In genomic region chrX:20663444-20663790, GRCm38 (mm10) we compare ENCODE assay signal across 8 mouse cellular contexts. TPM values are rescaled to one million over a fixed set of nuclear protein-coding genes. Genes with fewer than 3 reads are reported as not detected.
DNase-seq lines count a peak whose midpoint lies in the region; ATAC-seq and TF ChIP-seq lines count a peak whose summit lies in the region.

No protein-coding gene starts in this region.

- peak; percentile 29 for DNase-seq in kidney, adult 18-20 months
- DNase-seq in kidney, postnatal 4 days, result no peak
- DNase-seq in Muller cell, postnatal 12 days (ENCODE audit: inconsistent ontology term), result peak; percentile 5
- DNase-seq in forebrain, embryonic 11.5 days (ENCODE audit: low spot score), result no peak
- peak; percentile 16 for DNase-seq in kidney, postnatal 14 days
- DNase-seq in midbrain, postnatal 0 days (ENCODE audit: low spot score), result no peak
- DNase-seq in thymus, postnatal 14 days, result no peak
- no peak for DNase-seq in spleen, adult 18-20 months

- H3K4me3 ChIP-seq in forebrain, embryonic 11.5 days (ENCODE audit: low read depth, low read length), result peak overlapping the region; percentile 56
- H3K4me3 ChIP-seq in midbrain, postnatal 0 days (ENCODE audit: low read depth, low read length), result peak overlapping the region; percentile 56

- no peaks in the 10 kb centered on the region for H3K4me1 ChIP-seq in forebrain, embryonic 11.5 days (replicated peaks; ENCODE audit: control insufficient read depth, insufficient read depth, low read length)
- no peaks in the 10 kb centered on the region for H3K4me1 ChIP-seq in midbrain, postnatal 0 days (ENCODE audit: insufficient read depth, low read length)

- H3K36me3 ChIP-seq in forebrain, embryonic 11.5 days (ENCODE audit: control insufficient read depth, insufficient read depth, low read length), result no peaks in the 10 kb centered on the region
- H3K36me3 ChIP-seq in midbrain, postnatal 0 days (ENCODE audit: insufficient read depth, low read length), result peaks cover 2% of the 10 kb centered on the region; the same call in 1 of the 2 replicates

- peak overlapping the region; percentile 57 for H3K4me2 ChIP-seq in forebrain, embryonic 11.5 days (ENCODE audit: low read depth, low read length, severe bottlenecking)
- peak overlapping the region; percentile 44 for H3K4me2 ChIP-seq in midbrain, postnatal 0 days (ENCODE audit: low read depth, low read length, poor library complexity, severe bottlenecking)

- ATAC-seq in forebrain, embryonic 11.5 days (replicated peaks; ENCODE audit: low FRiP score), result no peak
- 0 out of 2 replicates have a peak, but pooled peaks have one; percentile 4 for ATAC-seq in midbrain, postnatal 0 days (ENCODE audit: low FRiP score)

- no peaks in the 10 kb centered on the region for H3K9me3 ChIP-seq in forebrain, embryonic 11.5 days (ENCODE audit: control insufficient read depth, low read length)
- no peaks in the 10 kb centered on the region for H3K9me3 ChIP-seq in midbrain, postnatal 0 days (ENCODE audit: low read length)

- WGBS in forebrain, embryonic 11.5 days, result 22% methylated on average over 9 of the region's 9 CpGs
- 23% methylated on average over 9 of the region's 9 CpGs for WGBS in midbrain, postnatal 0 days

- peak overlapping the region; percentile 70 for H3K9ac ChIP-seq in forebrain, embryonic 11.5 days (ENCODE audit: low read length)
- H3K9ac ChIP-seq in midbrain, postnatal 0 days (replicated peaks; ENCODE audit: low read length, poor library complexity, severe bottlenecking), result peak overlapping the region; percentile 74

- H3K27ac ChIP-seq in forebrain, embryonic 11.5 days (ENCODE audit: low read depth, low read length), result 0 out of 2 replicates have a peak overlapping the region, but pooled peaks have one; percentile 12
- peak overlapping the region; percentile 94 for H3K27ac ChIP-seq in midbrain, postnatal 0 days (ENCODE audit: low read depth, low read length)

- no peaks in the 10 kb centered on the region for H3K27me3 ChIP-seq in forebrain, embryonic 11.5 days (ENCODE audit: control insufficient read depth, insufficient read depth, low read length)
- no peaks in the 10 kb centered on the region for H3K27me3 ChIP-seq in midbrain, postnatal 0 days (ENCODE audit: insufficient read depth, low read length)

- no peak for TF ChIP-seq CTCF in midbrain, postnatal 0 days (IDR thresholded peaks at IDR 0.05)

RNA-seq across cellular contexts. Expression of gene Uba1, which starts 5.3 kb away (rescaled TPM):
- 294 and 300 TPM in 2 replicates for polyA plus RNA-seq in forebrain, embryonic 11.5 days (2014; fragmentation: Nextera tagmentation; extraction: Ambion mirVana)
- 594 and 646 TPM in 2 replicates for total RNA-seq in midbrain, postnatal 0 days (2014; rRNA removed)
- polyA plus RNA-seq in midbrain, postnatal 0 days (2015; fragmentation: Nextera tagmentation; extraction: Ambion mirVana), result 263 and 265 TPM in 2 replicates

RNA-seq across cellular contexts. Expression of gene Cdk16, which starts 24.3 kb away (rescaled TPM):
- 117 and 123 TPM in 2 replicates for polyA plus RNA-seq in forebrain, embryonic 11.5 days (2014; fragmentation: Nextera tagmentation; extraction: Ambion mirVana)
- 217 and 218 TPM in 2 replicates for total RNA-seq in midbrain, postnatal 0 days (2014; rRNA removed)
- 171 and 173 TPM in 2 replicates for polyA plus RNA-seq in midbrain, postnatal 0 days (2015; fragmentation: Nextera tagmentation; extraction: Ambion mirVana)

RNA-seq across cellular contexts. Expression of gene Usp11, which starts 40.3 kb away (rescaled TPM):
- polyA plus RNA-seq in forebrain, embryonic 11.5 days (2014; fragmentation: Nextera tagmentation; extraction: Ambion mirVana), result 69.5 and 74.3 TPM in 2 replicates
- 95.1 and 95.4 TPM in 2 replicates for total RNA-seq in midbrain, postnatal 0 days (2014; rRNA removed)
- polyA plus RNA-seq in midbrain, postnatal 0 days (2015; fragmentation: Nextera tagmentation; extraction: Ambion mirVana), result 76.2 and 77.0 TPM in 2 replicates

RNA-seq across cellular contexts. Expression of gene Ndufb11, which starts 46.0 kb away (rescaled TPM):
- 172 and 184 TPM in 2 replicates for polyA plus RNA-seq in forebrain, embryonic 11.5 days (2014; fragmentation: Nextera tagmentation; extraction: Ambion mirVana)
- 96.6 and 109 TPM in 2 replicates for total RNA-seq in midbrain, postnatal 0 days (2014; rRNA removed)
- 277 and 295 TPM in 2 replicates for polyA plus RNA-seq in midbrain, postnatal 0 days (2015; fragmentation: Nextera tagmentation; extraction: Ambion mirVana)

RNA-seq across cellular contexts. Expression of gene Rbm10, which starts 46.1 kb away (rescaled TPM):
- polyA plus RNA-seq in forebrain, embryonic 11.5 days (2014; fragmentation: Nextera tagmentation; extraction: Ambion mirVana), result 88.9 and 95.9 TPM in 2 replicates
- total RNA-seq in midbrain, postnatal 0 days (2014; rRNA removed), result 55.2 and 60.4 TPM in 2 replicates
- polyA plus RNA-seq in midbrain, postnatal 0 days (2015; fragmentation: Nextera tagmentation; extraction: Ambion mirVana), result 27.5 and 28.7 TPM in 2 replicates

Comparison
In these comparisons a context has a peak if more than half of its experiments do, and no peak if none do; other contexts are left out.
1. DNase-seq: peak in kidney, adult 18-20 months (single experiment), Muller cell, postnatal 12 days (single experiment) and kidney, postnatal 14 days (single experiment); none in kidney, postnatal 4 days (0 of 2), forebrain, embryonic 11.5 days (single experiment), midbrain, postnatal 0 days (single experiment), thymus, postnatal 14 days (single experiment) and spleen, adult 18-20 months (0 of 2).